Mouse (Mus musculus): Measurements from ENCODE around the gene Esrrb. TPM values are rescaled to one million over a fixed set of nuclear protein-coding genes. Genes with fewer than 3 reads are reported as not detected.

Esrrb gene
- polyA plus RNA-seq, 1 experiment from 2014 or later, result 0.42 TPM

DNA sequence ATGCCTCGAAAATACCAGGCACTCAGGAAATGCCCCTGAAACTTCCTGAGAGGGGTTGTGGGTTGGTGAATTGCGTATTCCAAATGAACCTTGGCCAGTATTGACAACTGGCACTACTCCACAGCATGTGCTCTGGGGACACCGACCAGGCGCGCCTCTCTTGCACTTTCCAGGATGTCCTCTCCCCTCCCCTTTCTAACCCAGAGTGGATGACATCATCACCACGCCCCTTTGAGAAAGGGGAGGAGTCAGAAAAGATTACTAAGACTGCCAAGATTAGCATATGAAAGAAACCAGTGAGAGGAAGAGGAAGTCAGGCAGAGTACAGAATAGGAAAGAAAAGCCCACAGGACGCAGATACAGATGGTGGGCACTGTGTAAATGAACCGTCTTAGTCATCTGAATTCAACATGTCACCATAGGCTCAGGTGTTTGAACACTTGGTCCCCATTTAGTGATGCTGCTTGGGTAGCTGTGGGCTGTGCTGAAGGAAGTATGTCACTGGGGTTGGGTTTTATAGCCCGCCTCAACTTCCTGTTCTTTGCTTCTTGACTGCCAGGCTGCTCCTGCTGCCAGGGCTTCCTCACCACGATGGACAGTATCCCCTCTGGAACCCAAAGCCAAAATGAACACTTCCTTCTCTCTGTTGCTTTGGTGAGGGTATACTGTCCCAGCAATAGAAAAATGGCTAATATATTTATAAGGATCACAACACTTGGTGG, 196.0 kb downstream of the Esrrb start:
- WGBS, result 42% methylated on average over 10 of the region's 10 CpGs

GRCm38 (mm10) chr12:86558889-86559288, 198.0 kb downstream of the Esrrb start:
- Histone ChIP-seq H3K36me3 (ENCODE audit: control insufficient read depth, insufficient read depth) (no peaks in the 10 kb centered on the region), H3K9ac (ENCODE audit: low read depth, low read length) (no peak overlapping the region), H3K27me3 (replicated peaks; ENCODE audit: control insufficient read depth, insufficient read depth, low read length) (no peaks in the 10 kb centered on the region), H3K4me3 (ENCODE audit: low read depth, low read length) (no peak overlapping the region), H3K4me1 (replicated peaks; ENCODE audit: control insufficient read depth, insufficient read depth, low read length) (no peaks in the 10 kb centered on the region), H3K4me2 (replicated peaks; ENCODE audit: low read depth) (no peak overlapping the region), H3K9me3 (ENCODE audit: control insufficient read depth) (no peaks in the 10 kb centered on the region), H3K27ac (ENCODE audit: low read depth, low read length) (no peak overlapping the region)
- no peak for ATAC-seq
- peak; percentile 13; the same call in 1 of the 2 replicates for TF ChIP-seq CTCF (IDR thresholded peaks at IDR 0.05; ENCODE audit: low read depth)
- 93% methylated on average over 9 of the region's 9 CpGs for WGBS

More for the DNA sequence above, 196.0 kb downstream of the Esrrb start:
- no peak overlapping the region for H3K9ac ChIP-seq (ENCODE audit: low read depth, low read length)
- no peaks in the 10 kb centered on the region for H3K9me3 ChIP-seq (ENCODE audit: control insufficient read depth)
- no peak overlapping the region for H3K4me3 ChIP-seq (ENCODE audit: low read depth, low read length)
- no peak overlapping the region for H3K27ac ChIP-seq (ENCODE audit: low read depth, low read length)
- no peak for TF ChIP-seq CTCF (IDR thresholded peaks at IDR 0.05; ENCODE audit: low read depth)
- H3K27me3 ChIP-seq (replicated peaks; ENCODE audit: control insufficient read depth, insufficient read depth, low read length), result no peaks in the 10 kb centered on the region
- no peak overlapping the region for H3K4me2 ChIP-seq (replicated peaks; ENCODE audit: low read depth)
- no peaks in the 10 kb centered on the region for H3K36me3 ChIP-seq (ENCODE audit: control insufficient read depth, insufficient read depth)
- no peaks in the 10 kb centered on the region for H3K4me1 ChIP-seq (replicated peaks; ENCODE audit: control insufficient read depth, insufficient read depth, low read length)
- ATAC-seq, result no peak

DNA sequence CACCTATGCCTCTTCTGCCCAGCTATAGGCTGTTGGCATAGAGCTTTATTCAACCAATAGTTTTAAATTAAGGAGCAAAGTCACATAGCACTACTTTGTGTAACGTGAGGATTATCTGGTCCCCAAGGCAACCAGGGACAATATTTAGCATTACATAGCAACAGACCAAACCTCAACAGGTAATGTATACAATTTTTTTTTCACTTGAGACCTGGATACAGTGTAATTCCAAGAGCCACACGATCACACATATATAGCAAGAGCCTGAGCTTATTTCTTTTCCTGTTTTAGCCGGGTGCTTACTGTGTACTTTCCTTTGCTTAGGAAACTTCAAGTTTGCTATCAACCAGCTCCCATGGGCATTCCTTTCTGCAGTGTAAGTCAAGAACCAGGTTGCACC, 201.8 kb downstream of the Esrrb start:
- Histone ChIP-seq H3K36me3 (ENCODE audit: control insufficient read depth, insufficient read depth) (no peaks in the 10 kb centered on the region), H3K4me3 (ENCODE audit: low read depth, low read length) (no peak overlapping the region), H3K27ac (ENCODE audit: low read depth, low read length) (no peak overlapping the region; the same call in 1 of the 2 replicates), H3K27me3 (replicated peaks; ENCODE audit: control insufficient read depth, insufficient read depth, low read length) (no peaks in the 10 kb centered on the region), H3K9me3 (ENCODE audit: control insufficient read depth) (no peaks in the 10 kb centered on the region), H3K4me1 (replicated peaks; ENCODE audit: control insufficient read depth, insufficient read depth, low read length) (no peaks in the 10 kb centered on the region), H3K9ac (ENCODE audit: low read depth, low read length) (no peak overlapping the region), H3K4me2 (replicated peaks; ENCODE audit: low read depth) (peak overlapping the region; percentile 43; the same call in 1 of the 2 replicates)
- TF ChIP-seq CTCF (IDR thresholded peaks at IDR 0.05; ENCODE audit: low read depth), result no peak
- WGBS, result 24% methylated on average over 3 of the region's 3 CpGs
- peak; percentile 64; the same call in 1 of the 2 replicates for ATAC-seq

DNA sequence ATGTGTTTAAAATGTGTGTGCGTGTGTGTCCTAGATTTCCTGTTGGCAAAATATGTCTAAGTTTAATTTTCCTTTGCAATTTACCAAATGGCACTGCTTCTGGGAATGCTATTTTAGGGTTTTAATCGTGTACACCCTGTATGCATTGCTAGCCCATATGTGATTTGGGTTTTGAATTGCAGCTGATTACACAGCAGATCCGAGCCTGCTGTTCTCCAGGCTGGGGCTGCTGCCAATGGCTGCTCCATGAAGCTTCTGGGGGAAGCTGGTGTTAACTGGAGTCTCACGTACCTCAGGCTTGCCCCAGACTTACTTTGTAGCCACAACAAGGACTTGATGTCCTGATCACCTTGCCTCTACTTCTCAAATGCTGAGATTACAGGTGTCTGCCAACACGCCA, 205.1 kb downstream of the Esrrb start:
- no peak overlapping the region for H3K4me2 ChIP-seq (replicated peaks; ENCODE audit: low read depth)
- no peak overlapping the region for H3K9ac ChIP-seq (ENCODE audit: low read depth, low read length)
- no peaks in the 10 kb centered on the region for H3K36me3 ChIP-seq (ENCODE audit: control insufficient read depth, insufficient read depth)
- WGBS, result 76% methylated on average over 5 of the region's 5 CpGs
- no peak for ATAC-seq
- H3K9me3 ChIP-seq (ENCODE audit: control insufficient read depth), result no peaks in the 10 kb centered on the region
- no peaks in the 10 kb centered on the region for H3K27me3 ChIP-seq (replicated peaks; ENCODE audit: control insufficient read depth, insufficient read depth, low read length)
- H3K4me1 ChIP-seq (replicated peaks; ENCODE audit: control insufficient read depth, insufficient read depth, low read length), result no peaks in the 10 kb centered on the region
- TF ChIP-seq CTCF (IDR thresholded peaks at IDR 0.05; ENCODE audit: low read depth), result no peak
- no peak overlapping the region for H3K4me3 ChIP-seq (ENCODE audit: low read depth, low read length)
- H3K27ac ChIP-seq (ENCODE audit: low read depth, low read length), result no peak overlapping the region

Other genes with a start within 250 kb of the Esrrb start
- 5.5 and 6.7 TPM in 2 replicates for gene Gpatch2l, start 119.3 kb upstream of the Esrrb start, polyA plus RNA-seq (2015; fragmentation: Nextera tagmentation; extraction: Ambion mirVana)